Mouse (Mus musculus): ENCODE measurements around the gene Gng12.
"Not testable (repeated sequence)": the region's sequence is repeated elsewhere in the genome, so short reads cannot be mapped to it uniquely, and the experiment has no call there.

Gene Gng12

GRCm38 (mm10) chr6:66989518-66989917, 93.3 kb downstream of the Gng12 start:
- DNase-seq (ENCODE audit: low spot score in 2 of 2), result no peak

DNA sequence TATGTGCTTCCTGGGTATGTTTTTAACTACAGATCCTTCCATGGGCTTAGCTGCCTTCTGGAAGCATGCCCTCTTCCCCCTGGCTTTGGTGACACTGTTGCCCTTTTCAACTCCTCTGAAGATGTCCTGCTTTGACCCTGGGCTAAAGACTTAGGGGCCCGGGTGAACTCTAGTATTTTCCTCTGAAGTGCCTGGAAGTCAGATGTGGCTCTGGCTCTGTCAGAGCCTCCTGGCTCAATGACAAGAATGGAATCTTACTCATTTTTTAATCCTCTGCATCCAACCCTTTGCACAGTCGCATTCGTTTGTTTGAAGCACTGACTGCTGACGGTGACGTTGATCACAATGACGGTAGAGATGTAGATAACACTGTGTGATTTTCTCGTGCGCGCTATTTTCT, 96.0 kb downstream of the Gng12 start:
- no peak for DNase-seq (ENCODE audit: low spot score in 2 of 2)

DNA sequence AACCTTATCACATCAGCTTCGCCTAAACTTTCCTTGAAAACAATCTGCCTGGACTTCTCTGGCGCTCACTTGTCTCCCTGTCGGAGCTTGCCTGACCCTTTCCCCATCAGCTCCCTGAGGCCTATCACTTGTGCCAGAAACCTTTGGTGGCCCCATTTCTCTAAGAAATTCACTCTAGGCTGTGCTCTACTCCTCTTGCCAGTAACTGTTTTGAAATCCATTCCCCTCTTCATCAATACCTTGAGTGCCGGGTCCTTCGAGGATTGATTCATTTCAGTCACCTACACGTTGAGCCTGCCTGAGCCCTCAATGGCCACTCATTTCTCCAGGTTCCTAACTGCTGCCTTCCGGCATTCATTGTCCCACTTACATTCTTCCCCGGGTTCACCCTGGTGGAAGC, 96.6 kb downstream of the Gng12 start:
- DNase-seq (ENCODE audit: low spot score in 2 of 2), result no peak

DNA sequence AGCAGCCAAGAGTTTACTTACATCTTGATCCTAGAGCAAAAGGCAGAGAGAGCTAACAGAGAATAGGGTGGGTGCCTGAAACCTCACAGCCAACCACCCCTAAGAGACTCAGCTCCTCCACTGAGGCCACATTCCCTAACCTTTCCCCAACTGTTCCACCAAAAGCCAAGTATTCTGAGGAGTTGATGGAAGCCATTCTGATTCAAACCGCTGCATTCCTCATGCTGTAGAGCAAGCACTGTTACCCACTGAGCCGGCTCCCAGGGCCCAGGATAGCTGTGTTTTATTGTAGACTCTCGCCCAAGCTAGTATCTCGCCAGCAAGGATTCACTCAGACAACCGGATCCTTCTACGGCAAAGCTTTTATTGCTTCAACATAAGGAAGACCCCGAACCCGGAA, 98.8 kb downstream of the Gng12 start:
- no peak for DNase-seq (ENCODE audit: low spot score in 2 of 2)

GRCm38 (mm10) chr6:66995825-66996224, 99.6 kb downstream of the Gng12 start:
- DNase-seq (ENCODE audit: low spot score in 2 of 2), result no peak

DNA sequence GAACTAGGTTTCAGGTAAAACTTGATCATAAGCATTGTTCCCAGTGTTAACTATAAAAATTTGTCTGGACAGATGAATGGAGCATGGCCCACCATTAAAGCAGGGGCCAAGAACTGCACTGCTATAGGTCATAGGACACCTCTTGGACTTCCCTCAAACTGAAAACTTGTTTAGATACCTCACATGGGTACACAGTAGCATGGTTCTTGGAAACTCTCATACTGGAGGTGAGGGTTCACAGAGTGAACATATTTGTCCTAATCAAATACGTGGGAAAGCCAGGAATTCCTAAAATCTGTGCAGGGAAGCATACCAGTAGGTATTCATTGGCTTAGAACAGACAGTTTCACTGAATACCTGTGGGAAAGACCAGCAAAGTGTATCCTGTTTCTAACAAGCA, 100.1 kb downstream of the Gng12 start:
- no peak for DNase-seq (ENCODE audit: low spot score in 2 of 2)

- no peak for DNase-seq (ENCODE audit: low spot score in 2 of 2)
Observed at GRCm38 (mm10) chr6:66998645-66999044, 102.4 kb downstream of the Gng12 start.

- no peak for DNase-seq (ENCODE audit: low spot score in 2 of 2)
Observed at GRCm38 (mm10) chr6:66999800-67000199, 103.6 kb downstream of the Gng12 start.

- DNase-seq (ENCODE audit: low spot score in 2 of 2), result no peak
Observed at GRCm38 (mm10) chr6:67009888-67010287, 113.7 kb downstream of the Gng12 start.

GRCm38 (mm10) chr6:67010370-67011216, 114.4 kb downstream of the Gng12 start:
- no peak for DNase-seq (ENCODE audit: low spot score in 2 of 2)

DNA sequence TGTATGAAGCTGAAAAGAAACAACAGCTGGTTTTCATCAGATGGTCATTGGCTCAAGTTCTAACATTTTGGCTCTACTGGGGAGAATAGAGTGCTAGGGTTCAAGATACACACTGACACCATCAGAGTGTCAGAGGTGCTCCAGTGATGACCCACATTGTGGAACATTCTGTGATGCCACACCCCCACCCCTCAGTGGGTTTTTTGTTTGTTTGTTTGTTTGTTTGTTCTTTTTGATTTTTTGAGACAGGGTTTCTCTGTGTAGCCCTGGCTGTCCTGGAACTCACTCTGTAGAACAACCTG, 115.0 kb downstream of the Gng12 start:
- no peak for DNase-seq (ENCODE audit: low spot score in 2 of 2)

DNA sequence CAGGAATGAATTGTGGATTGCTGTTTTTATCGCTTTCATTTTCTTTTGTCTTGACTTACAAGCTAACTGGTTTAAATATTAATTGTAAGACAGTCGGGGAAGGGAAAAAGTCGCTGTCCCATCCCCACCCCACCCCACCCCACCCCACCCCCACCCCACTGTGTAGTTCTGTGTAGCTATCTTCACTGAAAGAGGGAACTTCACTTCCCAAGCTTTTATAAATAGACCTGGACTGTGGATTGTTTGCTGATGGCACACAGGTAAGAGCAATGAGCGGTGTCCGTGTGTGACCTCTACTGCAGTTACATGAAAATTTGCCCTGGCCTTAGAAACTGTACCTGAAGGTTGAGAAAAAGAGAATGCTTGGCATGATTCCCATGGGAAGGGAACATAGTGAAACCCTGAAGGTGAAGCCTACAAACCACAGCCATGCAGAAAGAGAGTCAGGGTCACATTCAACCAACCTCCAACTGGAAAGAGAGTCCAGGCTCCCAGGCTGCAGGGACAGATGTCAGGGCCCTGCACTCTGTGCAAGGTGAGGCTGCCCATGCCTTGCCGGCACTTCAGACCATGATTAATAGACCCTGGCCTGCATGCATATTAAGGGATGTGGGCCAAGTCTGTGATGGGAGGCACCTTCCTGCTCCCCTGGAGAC, 117.2 kb downstream of the Gng12 start:
- DNase-seq (ENCODE audit: low spot score in 2 of 2), result no peak

DNA sequence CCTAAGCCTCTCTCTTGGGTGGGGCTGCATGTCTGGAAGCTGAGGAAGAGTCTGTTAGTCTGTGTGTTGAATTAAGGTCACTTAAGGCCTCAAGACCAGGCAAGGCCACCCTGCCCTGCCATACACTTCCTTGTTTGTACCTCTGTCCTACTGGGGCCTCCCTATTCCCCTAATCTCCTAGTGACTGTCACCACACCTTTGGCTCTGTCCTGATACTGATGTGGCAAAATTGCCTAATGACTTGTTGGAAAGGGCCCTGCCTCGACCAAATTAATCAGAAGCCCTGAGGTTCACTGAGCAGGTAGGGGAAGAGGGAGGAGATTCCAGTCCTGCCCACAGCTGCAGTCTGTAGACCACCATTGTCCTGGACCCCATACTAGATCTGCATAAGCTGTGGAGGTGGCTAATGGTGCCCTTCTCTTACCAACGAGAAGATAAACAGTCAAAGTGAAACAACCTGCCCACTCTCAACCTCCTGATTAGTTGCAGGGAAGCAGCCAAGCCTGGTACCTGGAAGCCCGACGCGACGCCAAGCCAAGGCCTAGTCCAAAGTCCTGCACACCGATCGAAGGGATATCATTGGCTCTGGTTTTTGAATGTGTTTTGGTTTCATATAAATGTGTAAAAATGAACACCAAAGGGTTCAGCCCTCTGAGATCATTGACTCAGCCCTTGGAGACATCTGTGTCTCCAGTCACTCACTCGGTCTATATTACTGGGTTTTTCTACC, 117.9 kb downstream of the Gng12 start:
- no peak for DNase-seq (ENCODE audit: low spot score in 2 of 2)

DNA sequence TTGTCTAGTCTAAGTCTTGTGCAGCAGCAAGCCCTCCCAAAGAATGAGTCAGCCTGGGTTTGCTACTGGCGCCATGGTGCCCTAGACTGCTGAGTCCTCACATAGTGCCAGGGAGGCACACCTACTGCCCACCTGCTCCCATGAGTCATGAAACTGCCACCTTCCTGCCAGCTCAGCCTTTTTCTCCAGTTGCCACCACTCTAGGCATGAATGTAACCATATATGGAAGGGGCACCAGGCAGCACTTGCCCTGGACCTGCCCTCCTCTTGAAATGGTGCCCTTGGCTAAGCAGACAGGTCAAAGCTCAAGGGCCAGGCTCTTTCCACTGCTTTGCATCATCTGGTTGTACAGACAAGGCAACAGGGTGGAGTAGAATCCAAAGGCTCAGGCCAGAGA, 118.5 kb downstream of the Gng12 start:
- no peak for DNase-seq (ENCODE audit: low spot score in 2 of 2)

DNA sequence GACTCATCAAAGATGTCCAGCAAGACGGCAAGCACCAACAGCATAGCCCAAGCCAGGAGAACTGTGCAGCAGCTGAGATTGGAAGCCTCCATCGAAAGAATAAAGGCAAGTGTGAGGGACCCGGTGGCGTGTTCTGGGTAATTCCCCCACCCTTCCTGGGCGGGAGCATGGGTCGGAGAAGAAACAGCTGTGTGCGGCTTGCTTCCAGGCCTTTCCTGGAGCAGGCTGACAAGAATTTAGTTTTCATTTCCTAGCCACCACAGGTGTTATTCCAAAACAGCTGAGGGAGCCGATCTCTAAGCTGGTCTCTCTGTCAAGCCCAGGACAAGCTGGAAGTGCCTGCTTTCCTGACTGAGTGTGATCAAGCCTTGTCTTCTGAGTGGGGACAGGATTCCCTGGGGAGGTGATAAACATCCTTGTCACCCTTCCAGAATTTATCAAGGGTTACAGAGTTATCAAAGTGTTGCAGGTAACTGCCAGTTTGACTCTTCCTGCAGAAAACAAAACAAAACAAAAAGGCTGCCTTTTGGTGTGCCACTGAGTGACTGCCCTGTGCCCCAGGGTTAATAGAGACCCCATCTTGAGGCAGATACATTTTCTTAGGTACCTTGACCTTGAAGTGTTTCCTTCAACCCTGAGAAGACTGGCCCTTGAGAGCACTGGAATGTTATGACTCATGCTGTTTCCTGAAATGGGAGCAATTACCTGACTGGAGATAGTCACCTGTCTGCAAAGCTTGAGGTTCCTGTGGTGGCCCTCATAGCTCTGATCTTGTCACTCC, 119.7 kb downstream of the Gng12 start:
- DNase-seq (ENCODE audit: low spot score in 2 of 2), result no peak

- no peak for DNase-seq (ENCODE audit: low spot score in 2 of 2)
Observed at GRCm38 (mm10) chr6:67016520-67017111, 120.4 kb downstream of the Gng12 start.

DNA sequence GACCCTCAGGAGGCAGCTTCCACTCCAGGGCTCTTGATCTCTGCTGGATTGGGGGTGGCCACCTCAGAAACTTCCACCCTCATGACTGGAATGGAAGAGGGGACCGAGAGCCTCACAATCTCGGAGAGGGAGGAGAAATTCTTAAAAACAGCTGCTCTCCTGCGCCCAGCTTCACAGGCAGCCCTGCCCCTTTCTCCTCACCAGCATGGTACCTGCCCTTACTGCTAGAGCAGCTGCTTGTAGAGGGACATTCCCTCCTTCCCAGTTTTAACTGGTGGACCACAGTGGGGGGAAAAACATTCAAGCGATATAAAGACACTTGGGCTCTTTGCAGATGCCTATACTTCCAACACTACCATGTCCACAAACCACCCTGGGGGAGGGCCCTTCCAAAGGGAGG, 122.2 kb downstream of the Gng12 start:
- no peak for DNase-seq (ENCODE audit: low spot score in 2 of 2)

DNA sequence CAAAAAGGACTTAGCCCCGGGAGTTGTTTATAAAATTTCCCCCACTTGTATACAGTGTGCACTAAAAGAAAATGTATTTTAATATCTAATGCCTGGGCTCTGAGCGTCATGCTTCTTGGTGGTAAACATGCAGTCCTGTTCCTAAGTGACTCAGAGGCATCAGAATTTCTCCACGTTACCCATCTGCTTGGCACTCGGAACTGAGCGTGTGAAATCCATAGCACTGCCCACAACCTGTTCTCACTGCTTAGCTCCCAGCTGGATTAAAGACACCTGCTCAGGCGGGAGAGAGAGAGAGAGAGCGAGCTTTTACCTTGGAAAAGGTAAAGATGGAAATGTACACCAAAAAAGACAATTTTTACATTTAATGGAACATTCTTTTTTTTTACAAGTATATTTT, 122.8 kb downstream of the Gng12 start:
- DNase-seq (ENCODE audit: low spot score in 2 of 2), result not testable (repeated sequence)

- no peak for DNase-seq (ENCODE audit: low spot score in 2 of 2)
Observed at GRCm38 (mm10) chr6:67021308-67021707, 125.1 kb downstream of the Gng12 start.

DNA sequence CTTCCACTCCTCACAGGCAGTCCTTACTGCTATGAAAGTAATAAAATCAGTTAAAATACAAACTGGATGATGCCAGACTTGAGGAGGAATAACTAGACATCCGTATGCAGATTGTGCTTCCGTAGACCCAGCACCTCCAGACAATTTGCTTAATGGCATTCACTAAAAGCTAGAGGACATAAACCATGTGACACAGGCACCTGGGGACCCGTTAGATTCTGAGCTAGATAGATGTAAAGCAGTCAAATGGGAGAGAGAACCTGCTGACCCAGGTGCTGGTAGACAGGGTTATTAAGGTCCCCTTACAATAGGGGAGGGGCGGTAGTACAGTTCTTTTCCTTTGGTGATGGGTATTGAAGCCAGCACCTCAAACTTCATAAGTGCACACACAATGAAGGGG, 127.5 kb downstream of the Gng12 start:
- DNase-seq (ENCODE audit: low spot score in 2 of 2), result no peak

DNA sequence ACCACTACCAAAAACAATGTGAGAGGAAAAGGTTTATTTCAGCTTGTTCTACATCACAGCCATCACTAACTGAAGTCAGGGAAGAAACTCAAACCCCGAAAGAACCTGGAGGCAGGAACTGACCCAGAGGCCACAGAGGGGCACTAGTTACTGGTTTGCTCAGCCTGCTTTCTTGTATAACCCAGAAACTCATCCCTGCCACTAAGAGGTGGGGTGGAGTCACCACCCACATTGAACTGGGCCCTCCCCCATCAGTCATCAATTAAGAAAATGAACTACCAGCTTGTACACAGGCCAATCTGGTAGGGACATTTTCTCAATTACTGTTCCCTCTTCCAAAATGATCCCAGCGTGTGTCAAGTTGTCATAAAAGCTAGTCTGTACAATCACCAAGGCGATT, 130.5 kb downstream of the Gng12 start:
- no peak for DNase-seq (ENCODE audit: low spot score in 2 of 2)

All from spleen, postnatal 4 days (tissue).